Mouse (Mus musculus): ENCODE results near the gene Icam2.

DNA sequence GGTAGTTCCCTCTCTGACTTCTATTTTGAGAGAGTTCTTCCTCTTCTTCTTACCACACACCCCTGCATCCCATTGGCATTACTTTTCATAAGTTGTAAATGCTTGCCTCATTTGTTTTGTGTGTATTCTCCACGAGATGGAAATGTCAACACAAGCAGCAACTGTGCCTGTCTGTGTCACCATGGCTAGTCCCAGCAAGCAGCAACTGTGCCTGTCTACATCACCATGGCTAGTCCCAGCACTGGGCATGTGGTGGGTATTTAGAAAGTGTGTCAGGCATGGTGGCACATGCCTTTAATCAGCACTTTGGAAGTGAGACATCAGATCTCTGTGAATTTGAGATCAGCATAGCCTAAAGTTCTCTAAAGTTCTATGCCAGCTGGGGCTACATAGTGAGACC, 33.7 kb downstream of the Icam2 start:
- TF ChIP-seq CTCF (IDR thresholded peaks at IDR 0.05; ENCODE audit: low read depth) (no peak), EP300 (IDR thresholded peaks at IDR 0.05; ENCODE audit: low read depth) (no peak)

Measured in heart, postnatal 0 days (tissue).